Mouse (Mus musculus) brain, embryonic 14.5 days (tissue): ENCODE measurements around the gene Nrxn3.

ENCODE experiments used
- CTCF ChIP-seq: fragments of 200-500 bp; IDR thresholded peaks from 2 replicates; pipeline ENCODE4 v1.5.1; 2012; ENCODE audit warnings: inconsistent platforms, mild to moderate bottlenecking, moderate library complexity, borderline replicate concordance; ENCODE audit not compliant: insufficient read depth, insufficient read length; ENCODE audit errors: extremely low read depth
- POLR2A ChIP-seq: fragments of 200-500 bp; IDR thresholded peaks from 2 replicates; pipeline ENCODE4 v1.6.1; 2012; ENCODE audit warnings: mild to moderate bottlenecking, inconsistent platforms, borderline replicate concordance; ENCODE audit not compliant: poor library complexity, insufficient read depth, insufficient read length, severe bottlenecking; ENCODE audit errors: extremely low read depth

DNA sequence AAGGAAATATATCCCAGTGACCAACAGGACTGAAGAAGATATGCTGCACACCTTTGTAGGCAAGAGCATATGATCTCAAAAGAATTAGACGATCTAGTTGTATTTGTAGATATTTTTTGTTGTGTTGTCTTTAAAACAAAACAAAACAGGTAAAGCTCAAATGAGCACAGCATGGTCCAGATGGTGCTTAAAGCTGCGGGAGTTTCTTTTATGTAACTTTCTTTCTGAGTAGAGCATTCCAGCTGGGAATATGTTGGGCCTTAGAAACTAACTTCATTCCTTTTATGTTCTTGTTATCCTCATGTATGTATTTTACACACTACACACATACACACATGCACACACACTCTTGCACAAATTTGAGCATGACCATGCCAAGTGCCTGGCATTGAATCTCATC, 1545.4 kb downstream of the Nrxn3 start:
- TF ChIP-seq CTCF (no peak), POLR2A (no peak)
